Comparison of ENCODE assay signal across 8 mouse cellular contexts in the genomic region with DNA sequence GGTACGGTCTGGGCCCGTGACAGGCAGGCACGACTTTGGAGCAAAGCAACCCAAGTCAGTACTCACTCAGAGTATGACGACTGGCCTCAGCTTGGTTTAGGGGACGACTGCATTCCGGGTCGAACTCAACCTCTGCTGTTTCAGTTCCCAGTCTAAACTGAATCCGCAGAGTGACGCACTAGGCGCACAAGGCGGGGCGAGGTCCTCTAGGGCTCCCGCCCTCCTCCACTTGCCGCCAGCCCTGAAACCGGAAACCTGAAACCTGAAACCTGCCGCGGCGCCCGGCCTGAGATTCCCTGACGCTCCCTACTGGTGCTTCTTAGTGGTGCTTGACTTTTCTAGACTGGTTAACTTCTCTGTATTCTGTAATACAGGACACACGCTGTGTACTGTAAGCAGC. TPM values are rescaled to one million over a fixed set of nuclear protein-coding genes. Genes with fewer than 3 reads are reported as not detected.
DNase-seq lines count a peak whose midpoint lies in the region; ATAC-seq and TF ChIP-seq lines count a peak whose summit lies in the region.

No protein-coding gene starts in this region.

- H3K27ac ChIP-seq in bone marrow, adult 2 months (ENCODE audit: control insufficient read depth, insufficient read depth, low read depth, low read length, poor library complexity), result peak overlapping the region; percentile 68
- peak overlapping the region; percentile 88 for H3K27ac ChIP-seq in embryonic facial prominence, embryonic 15.5 days (replicated peaks)
- peak overlapping the region; percentile 72 for H3K27ac ChIP-seq in limb, embryonic 14.5 days (replicated peaks; ENCODE audit: low read depth, low read length)
- H3K27ac ChIP-seq in midbrain, postnatal 0 days (ENCODE audit: low read depth, low read length), result no peak overlapping the region

- H3K9ac ChIP-seq in embryonic facial prominence, embryonic 15.5 days, result peak overlapping the region; percentile 23; the same call in 1 of the 2 replicates
- peak overlapping the region; percentile 56 for H3K9ac ChIP-seq in limb, embryonic 14.5 days (ENCODE audit: low read depth, low read length, severe bottlenecking)
- peak overlapping the region; percentile 46 for H3K9ac ChIP-seq in midbrain, postnatal 0 days (replicated peaks; ENCODE audit: low read length, poor library complexity, severe bottlenecking)

- peak; percentile 98 for ATAC-seq in embryonic facial prominence, embryonic 15.5 days (ENCODE audit: insufficient number of reproducible peaks, low FRiP score, low TSS enrichment, low read depth)
- peak; percentile 99 for ATAC-seq in limb, embryonic 14.5 days (ENCODE audit: low FRiP score, low read depth)
- peak; percentile 96 for ATAC-seq in midbrain, postnatal 0 days (ENCODE audit: low FRiP score)

- H3K4me1 ChIP-seq in bone marrow, adult 2 months (ENCODE audit: control insufficient read depth, insufficient read depth, low read length), result no peaks in the 10 kb centered on the region
- no peaks in the 10 kb centered on the region for H3K4me1 ChIP-seq in embryonic facial prominence, embryonic 15.5 days
- H3K4me1 ChIP-seq in limb, embryonic 14.5 days (ENCODE audit: control insufficient read depth, insufficient read depth, low read length), result no peaks in the 10 kb centered on the region
- no peaks in the 10 kb centered on the region for H3K4me1 ChIP-seq in midbrain, postnatal 0 days (ENCODE audit: insufficient read depth, low read length)

- TF ChIP-seq CTCF in bone marrow, adult 2 months (IDR thresholded peaks at IDR 0.05; ENCODE audit: control insufficient read depth, insufficient read depth, low read length), result peak; percentile 29; the same call in 1 of the 2 replicates
- TF ChIP-seq CTCF in midbrain, postnatal 0 days (IDR thresholded peaks at IDR 0.05), result peak; percentile 62

- peak overlapping the region; percentile 67 for H3K4me2 ChIP-seq in embryonic facial prominence, embryonic 15.5 days (replicated peaks)
- peak overlapping the region; percentile 66 for H3K4me2 ChIP-seq in limb, embryonic 14.5 days (replicated peaks; ENCODE audit: low read depth, low read length, severe bottlenecking)
- H3K4me2 ChIP-seq in midbrain, postnatal 0 days (ENCODE audit: low read depth, low read length, poor library complexity, severe bottlenecking), result peak overlapping the region; percentile 61

- peak overlapping the region; percentile 65 for H3K4me3 ChIP-seq in bone marrow, adult 2 months (replicated peaks; ENCODE audit: control insufficient read depth, low read depth, low read length)
- H3K4me3 ChIP-seq in embryonic facial prominence, embryonic 15.5 days (replicated peaks), result peak overlapping the region; percentile 56
- H3K4me3 ChIP-seq in limb, embryonic 14.5 days (replicated peaks; ENCODE audit: low read length), result peak overlapping the region; percentile 53
- H3K4me3 ChIP-seq in midbrain, postnatal 0 days (ENCODE audit: low read depth, low read length), result peak overlapping the region; percentile 40

- H3K9me3 ChIP-seq in embryonic facial prominence, embryonic 15.5 days (replicated peaks), result no peaks in the 10 kb centered on the region
- no peaks in the 10 kb centered on the region for H3K9me3 ChIP-seq in limb, embryonic 14.5 days (ENCODE audit: control insufficient read depth, low read length)
- no peaks in the 10 kb centered on the region for H3K9me3 ChIP-seq in midbrain, postnatal 0 days (ENCODE audit: low read length)

- TF ChIP-seq POLR2A in bone marrow, adult 2 months (IDR thresholded peaks at IDR 0.05; ENCODE audit: borderline replicate concordance, control insufficient read depth, low read depth, low read length), result peak; percentile 36; the same call in 1 of the 2 replicates
- peak; percentile 80; the same call in 1 of the 2 replicates for TF ChIP-seq POLR2A in limb, embryonic 14.5 days (IDR thresholded peaks at IDR 0.05; ENCODE audit: borderline replicate concordance, extremely low read depth, insufficient read depth, insufficient read length)

- peak; percentile 97 for DNase-seq in 416B (ENCODE audit: low read depth)
- DNase-seq in heart, adult 8-10 months (ENCODE audit: low spot score), result peak; percentile 90
- DNase-seq in kidney, adult 9 months, result peak; percentile 96
- DNase-seq in limb, embryonic 14.5 days (ENCODE audit: low spot score), result peak; percentile 97
- peak; percentile 83 for DNase-seq in midbrain, postnatal 0 days (ENCODE audit: low spot score)
- DNase-seq in spleen, postnatal 14 days (ENCODE audit: low spot score in 2 of 2), result peak; percentile 80 to 84

- no peaks in the 10 kb centered on the region for H3K36me3 ChIP-seq in embryonic facial prominence, embryonic 15.5 days
- H3K36me3 ChIP-seq in limb, embryonic 14.5 days (ENCODE audit: control insufficient read depth, insufficient read depth, low read length), result no peaks in the 10 kb centered on the region
- no peaks in the 10 kb centered on the region for H3K36me3 ChIP-seq in midbrain, postnatal 0 days (ENCODE audit: insufficient read depth, low read length)

- no peaks in the 10 kb centered on the region for H3K27me3 ChIP-seq in embryonic facial prominence, embryonic 15.5 days
- H3K27me3 ChIP-seq in limb, embryonic 14.5 days (ENCODE audit: control insufficient read depth, insufficient read depth, low read length), result no peaks in the 10 kb centered on the region
- H3K27me3 ChIP-seq in midbrain, postnatal 0 days (ENCODE audit: insufficient read depth, low read length), result no peaks in the 10 kb centered on the region

- WGBS in bone marrow, adult 2 months, result under 1% methylated on average over 21 of the region's 21 CpGs
- WGBS in embryonic facial prominence, embryonic 15.5 days, result under 1% methylated on average over 21 of the region's 21 CpGs
- WGBS in limb, embryonic 14.5 days, result under 1% methylated on average over 21 of the region's 21 CpGs
- WGBS in midbrain, postnatal 0 days, result 1% methylated on average over 21 of the region's 21 CpGs

RNA-seq across cellular contexts. Expression of a gene that starts 38.1 kb away (rescaled TPM):
- 68.9 and 74.9 TPM in 2 replicates for polyA plus RNA-seq in bone marrow, adult 2 months (2011; ENCODE audit: insufficient read depth, insufficient read length, low replicate concordance, missing spikeins)
- 51.6 and 52.7 TPM in 2 replicates for polyA plus RNA-seq in embryonic facial prominence, embryonic 15.5 days (2015; fragmentation: Nextera tagmentation; extraction: Ambion mirVana)
- 100 to 1,000 TPM; 110 to 132 (median 122) TPM for total RNA-seq in heart, adult 8-10 months (2022)
- polyA plus RNA-seq in limb, embryonic 14.5 days (2012; rRNA removed), result 16.4 and 26.9 TPM in 2 replicates
- polyA plus RNA-seq in limb, embryonic 14.5 days (2014; fragmentation: Nextera tagmentation; extraction: Ambion mirVana), result 46.9 and 47.3 TPM in 2 replicates
- total RNA-seq in midbrain, postnatal 0 days (2014; rRNA removed), result 5.0 and 7.7 TPM in 2 replicates
- 4.7 and 5.5 TPM in 2 replicates for polyA plus RNA-seq in midbrain, postnatal 0 days (2015; fragmentation: Nextera tagmentation; extraction: Ambion mirVana)
